Mouse (Mus musculus) erythroblast, embryonic 14.5 days (primary cell): ENCODE measurements around the gene Ipo11. TPM values are rescaled to one million over a fixed set of nuclear protein-coding genes. Genes with fewer than 3 reads are reported as not detected.
"Not testable (repeated sequence)": the region's sequence is repeated elsewhere in the genome, so short reads cannot be mapped to it uniquely, and the experiment has no call there.

Experiments
- H3K27me3 ChIP-seq: 2 replicates; pipeline ENCODE4 v1.6.1; 2012; ENCODE audit warnings: inconsistent platforms; ENCODE audit not compliant: control insufficient read depth
- H3K36me3 ChIP-seq: 2 replicates; pipeline ENCODE4 v1.6.1; 2012; ENCODE audit warnings: mild to moderate bottlenecking, inconsistent platforms; ENCODE audit not compliant: control insufficient read depth
- H3K4me1 ChIP-seq: 2 replicates; pipeline ENCODE4 v1.6.1; 2012; ENCODE audit warnings: inconsistent platforms; ENCODE audit not compliant: control insufficient read depth
- H3K4me3 ChIP-seq: replicated peaks from 2 replicates; pipeline ENCODE3; 2012; ENCODE audit warnings: moderate library complexity, mild to moderate bottlenecking, inconsistent platforms
- H3K9me3 ChIP-seq: 2 replicates; pipeline ENCODE4 v1.6.1; 2012; ENCODE audit warnings: low read length, inconsistent platforms, mixed read lengths; ENCODE audit not compliant: control insufficient read depth
- GATA1 ChIP-seq: IDR thresholded peaks from 2 replicates; pipeline ENCODE4 v1.6.1; 2012; ENCODE audit warnings: low read length, inconsistent platforms, mixed read lengths
- TAL1 ChIP-seq: IDR thresholded peaks from 3 replicates; pipeline ENCODE4 v1.6.1; 2012; ENCODE audit warnings: low read length, inconsistent platforms, mixed read lengths
- polyA plus RNA-seq: library from polyadenylated mRNA; stranded (reverse); fragments of >175 nt; gene quantifications from 2 replicates; pipeline ENCODE4 v1.2.3, GENCODE M21; 2012

Gene Ipo11
- polyA plus RNA-seq, 1 experiment, result 0.86 TPM

- Histone ChIP-seq H3K9me3 (peaks cover 5% of the 10 kb centered on the region), H3K4me3 (no peak overlapping the region), H3K36me3 (peaks cover 23% of the 10 kb centered on the region), H3K4me1 (peaks cover 34% of the 10 kb centered on the region), H3K27me3 (peaks cover 5% of the 10 kb centered on the region; the same call in 1 of the 2 replicates)
- TF ChIP-seq GATA1 (no peak), TAL1 (no peak; the same call in 2 of the 3 replicates)
Measured at GRCm38 (mm10) chr13:106945518-106945917, 8.8 kb upstream of the Ipo11 start.

- Histone ChIP-seq H3K9me3 (peaks cover 5% of the 10 kb centered on the region), H3K36me3 (no peaks in the 10 kb centered on the region), H3K4me1 (peaks cover 16% of the 10 kb centered on the region), H3K4me3 (no peak overlapping the region), H3K27me3 (peaks cover 5% of the 10 kb centered on the region; the same call in 1 of the 2 replicates)
- TF ChIP-seq GATA1 (no peak), TAL1 (no peak)
Measured at GRCm38 (mm10) chr13:106942721-106943120, 6.0 kb upstream of the Ipo11 start.

GRCm38 (mm10) chr13:106941211-106941976, 4.6 kb upstream of the Ipo11 start:
- peaks cover 5% of the 10 kb centered on the region; the same call in 1 of the 2 replicates for H3K27me3 ChIP-seq
- no peak overlapping the region for H3K4me3 ChIP-seq
- peaks cover 5% of the 10 kb centered on the region for H3K9me3 ChIP-seq
- H3K36me3 ChIP-seq, result no peaks in the 10 kb centered on the region
- peaks cover 15% of the 10 kb centered on the region for H3K4me1 ChIP-seq
- TF ChIP-seq GATA1, result no peak
- TF ChIP-seq TAL1, result no peak

- Histone ChIP-seq H3K27me3 (no peaks in the 10 kb centered on the region), H3K36me3 (peaks cover 6% of the 10 kb centered on the region), H3K9me3 (peaks cover 5% of the 10 kb centered on the region), H3K4me3 (peak overlapping the region; percentile 100), H3K4me1 (peaks cover 37% of the 10 kb centered on the region)
- TF ChIP-seq TAL1 (no peak), GATA1 (no peak)
Measured at GRCm38 (mm10) chr13:106937138-106937472, 347 bp upstream of the Ipo11 start.

GRCm38 (mm10) chr13:106935871-106936255, 895 bp downstream of the Ipo11 start:
- TF ChIP-seq GATA1 (no peak), TAL1 (no peak; the same call in 2 of the 3 replicates)
- Histone ChIP-seq H3K9me3 (no peaks in the 10 kb centered on the region), H3K4me3 (peak overlapping the region; percentile 100), H3K4me1 (peaks cover 42% of the 10 kb centered on the region), H3K27me3 (no peaks in the 10 kb centered on the region), H3K36me3 (peaks cover 6% of the 10 kb centered on the region)

- H3K4me3 ChIP-seq, result no peak overlapping the region
- H3K9me3 ChIP-seq, result peaks cover 3% of the 10 kb centered on the region; the same call in 1 of the 2 replicates
- H3K27me3 ChIP-seq, result no peaks in the 10 kb centered on the region
- TF ChIP-seq GATA1, result no peak
- H3K4me1 ChIP-seq, result peaks cover 23% of the 10 kb centered on the region
- peaks cover 23% of the 10 kb centered on the region for H3K36me3 ChIP-seq
Measured at GRCm38 (mm10) chr13:106929201-106929600, 7.6 kb downstream of the Ipo11 start.

- peaks cover 3% of the 10 kb centered on the region; the same call in 1 of the 2 replicates for H3K9me3 ChIP-seq
- H3K27me3 ChIP-seq, result no peaks in the 10 kb centered on the region
- TF ChIP-seq GATA1, result no peak
- no peak for TF ChIP-seq TAL1
- peaks cover 30% of the 10 kb centered on the region for H3K36me3 ChIP-seq
- H3K4me1 ChIP-seq, result peaks cover 18% of the 10 kb centered on the region
- no peak overlapping the region for H3K4me3 ChIP-seq
Measured at GRCm38 (mm10) chr13:106928296-106928695, 8.5 kb downstream of the Ipo11 start.

- not testable (repeated sequence) for H3K9me3 ChIP-seq, H3K4me1 ChIP-seq, H3K27me3 ChIP-seq, H3K4me3 ChIP-seq
- peaks cover 48% of the 10 kb centered on the region for H3K36me3 ChIP-seq
Measured at GRCm38 (mm10) chr13:106925921-106926320, 10.8 kb downstream of the Ipo11 start.

GRCm38 (mm10) chr13:106918322-106919050, 18.3 kb downstream of the Ipo11 start:
- no peaks in the 10 kb centered on the region for H3K9me3 ChIP-seq
- H3K4me3 ChIP-seq, result no peak overlapping the region
- TF ChIP-seq GATA1, result no peak
- no peak for TF ChIP-seq TAL1
- H3K4me1 ChIP-seq, result peaks cover 13% of the 10 kb centered on the region
- H3K27me3 ChIP-seq, result no peaks in the 10 kb centered on the region
- H3K36me3 ChIP-seq, result peaks cover 72% of the 10 kb centered on the region
